Mouse (Mus musculus): ENCODE data around the gene Klc1.

- TF ChIP-seq CTCF (conservative IDR thresholded peaks at IDR 0.05; ENCODE audit: insufficient read depth, insufficient read length, low read depth, low read length) (no peak), POLR2A (IDR thresholded peaks at IDR 0.05; ENCODE audit: low read depth, low read length) (no peak)
Observed at GRCm38 (mm10) chr12:111798493-111798892, 39.8 kb downstream of the Klc1 start.

Measured in kidney, adult 2 months (tissue).